Mouse (Mus musculus): ENCODE data around the gene Smpdl3b. TPM values are rescaled to one million over a fixed set of nuclear protein-coding genes. Genes with fewer than 3 reads are reported as not detected.
"Not testable (repeated sequence)": the region's sequence is repeated elsewhere in the genome, so short reads cannot be mapped to it uniquely, and the experiment has no call there.

Smpdl3b gene
- polyA plus RNA-seq, 1 experiment, result 2.3 TPM

DNA sequence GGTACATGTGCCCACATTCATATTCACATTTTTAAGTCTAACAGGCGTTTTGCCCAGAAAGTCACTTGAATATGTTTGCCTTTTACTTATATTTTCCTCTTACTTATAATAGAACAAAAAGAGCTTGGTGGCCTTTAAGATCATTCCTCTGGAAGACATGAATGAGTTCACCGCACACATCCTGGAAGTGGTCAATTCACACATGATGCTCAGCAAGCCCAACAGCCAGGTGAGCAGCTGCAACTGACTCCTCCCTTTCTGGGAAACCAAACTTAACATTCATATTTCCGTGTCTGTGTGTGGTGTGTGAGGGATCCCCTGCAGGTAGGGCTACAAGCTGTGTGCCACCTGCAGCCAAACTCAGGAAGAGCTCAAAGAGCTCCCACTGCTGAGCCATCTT is 17.9 kb upstream of the Smpdl3b start:
- no peak for DNase-seq
- H3K27me3 ChIP-seq (ENCODE audit: control insufficient read depth, insufficient read depth, low read length), result no peaks in the 10 kb centered on the region
- H3K36me3 ChIP-seq (ENCODE audit: control insufficient read depth, insufficient read depth, low read length), result peaks cover 77% of the 10 kb centered on the region
- no peaks in the 10 kb centered on the region for H3K4me1 ChIP-seq (replicated peaks; ENCODE audit: control insufficient read depth, insufficient read depth, low read length)
- H3K27ac ChIP-seq (ENCODE audit: control insufficient read depth, insufficient read depth, low read length), result no peak overlapping the region
- no peak overlapping the region for H3K4me3 ChIP-seq (ENCODE audit: control insufficient read depth, insufficient read depth, low read length)
- 55% methylated on average over 3 of the region's 3 CpGs for WGBS
- TF ChIP-seq POLR2A (IDR thresholded peaks at IDR 0.05; ENCODE audit: control insufficient read depth, extremely low read depth, insufficient read depth, low read length, poor library complexity), result no peak
- no peak for TF ChIP-seq CTCF (IDR thresholded peaks at IDR 0.05; ENCODE audit: borderline replicate concordance, control insufficient read depth, extremely low read depth, insufficient read depth, low read length, poor library complexity)

DNA sequence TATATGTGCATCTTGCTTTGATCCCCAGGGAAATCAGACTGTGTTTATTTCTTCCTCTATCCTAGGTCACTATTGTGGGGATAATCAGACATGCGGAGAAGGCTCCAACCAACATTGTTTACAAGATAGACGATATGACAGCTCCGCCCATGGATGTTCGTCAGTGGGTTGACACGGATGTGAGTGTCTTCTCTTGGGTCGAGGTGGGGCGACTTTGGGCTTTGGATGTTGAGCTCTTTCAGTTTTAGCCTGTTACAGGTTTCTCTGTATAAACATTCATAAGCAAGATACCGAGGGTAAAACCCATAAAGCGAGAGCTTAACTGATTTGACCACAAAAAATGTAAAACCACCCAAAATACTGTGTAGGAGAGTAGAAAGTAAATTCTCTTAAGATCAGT is 14.7 kb upstream of the Smpdl3b start:
- H3K27ac ChIP-seq (ENCODE audit: control insufficient read depth, insufficient read depth, low read length), result no peak overlapping the region

DNA sequence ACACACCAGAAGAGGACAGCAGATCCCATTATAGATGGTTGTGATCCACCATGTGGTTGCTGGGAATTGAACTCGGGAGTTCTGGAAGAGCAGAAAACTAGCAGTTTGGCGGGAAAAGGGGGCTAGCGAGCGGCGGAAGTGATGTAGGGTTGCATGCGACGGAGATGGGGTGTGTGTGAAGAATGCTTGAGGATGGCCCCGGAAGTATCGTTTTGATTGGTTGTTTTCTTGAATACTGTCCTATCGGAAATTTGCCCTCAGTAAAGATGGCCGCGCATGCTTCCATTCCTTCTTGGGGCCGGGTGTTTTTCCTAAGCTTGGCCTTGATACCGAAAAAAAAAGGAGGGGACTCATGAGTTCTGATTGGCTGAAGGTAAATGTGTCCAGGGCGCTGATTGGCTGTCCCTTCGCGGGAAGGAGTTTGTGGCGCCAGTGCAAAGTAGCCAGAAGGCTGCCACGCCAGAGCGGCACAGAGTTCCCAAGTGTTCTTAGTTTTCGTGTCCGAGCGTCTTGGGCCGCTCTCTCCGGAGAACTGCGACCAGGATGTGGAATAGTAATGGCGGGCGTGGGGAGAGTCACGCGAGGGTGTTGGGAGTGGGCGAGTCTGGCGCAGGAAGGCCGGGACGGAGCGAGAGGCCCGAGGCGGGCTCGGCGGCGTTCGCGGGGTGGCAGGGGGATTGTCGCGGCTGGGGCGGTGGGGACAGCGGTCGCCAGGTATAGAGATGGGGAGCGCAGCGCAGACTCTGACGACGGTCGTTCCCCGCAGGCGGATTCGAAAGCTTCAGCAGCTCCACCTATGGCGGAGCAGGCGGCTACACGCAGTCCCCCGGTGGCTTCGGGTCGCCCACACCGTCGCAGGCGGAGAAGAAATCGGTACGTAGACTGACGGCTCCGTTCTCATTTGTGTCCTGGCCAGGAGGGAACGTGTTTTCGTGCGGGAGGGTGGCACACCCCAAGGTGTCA is 11.1 kb upstream of the Smpdl3b start, which contains the start of gene Rpa2:
Rpa2 (plus strand) TSS at position 419 of the 963 bp plus-strand sequence.
- no peaks in the 10 kb centered on the region for H3K27me3 ChIP-seq (ENCODE audit: control insufficient read depth, insufficient read depth, low read length)
- WGBS, result under 1% methylated on average over 71 of the region's 71 CpGs
- H3K36me3 ChIP-seq (ENCODE audit: control insufficient read depth, insufficient read depth, low read length), result peaks cover 20% of the 10 kb centered on the region
- H3K4me1 ChIP-seq (replicated peaks; ENCODE audit: control insufficient read depth, insufficient read depth, low read length), result peaks cover 6% of the 10 kb centered on the region; the same call in 1 of the 2 replicates
- no peak within 1 kb of the TSS for H3K27ac ChIP-seq (ENCODE audit: control insufficient read depth, insufficient read depth, low read length)
- peak within 1 kb of the TSS; percentile 92 for H3K4me3 ChIP-seq (ENCODE audit: control insufficient read depth, insufficient read depth, low read length)
- TF ChIP-seq POLR2A (IDR thresholded peaks at IDR 0.05; ENCODE audit: control insufficient read depth, extremely low read depth, insufficient read depth, low read length, poor library complexity) (peak; percentile 63; the same call in 1 of the 2 replicates), CTCF (IDR thresholded peaks at IDR 0.05; ENCODE audit: borderline replicate concordance, control insufficient read depth, extremely low read depth, insufficient read depth, low read length, poor library complexity) (0 out of 2 replicates have a peak, but pooled peaks have one; percentile 24)
- peak; percentile 99 for DNase-seq

More for the DNA sequence above, 14.7 kb upstream of the Smpdl3b start:
- Histone ChIP-seq H3K36me3 (ENCODE audit: control insufficient read depth, insufficient read depth, low read length) (peaks cover 53% of the 10 kb centered on the region), H3K4me1 (replicated peaks; ENCODE audit: control insufficient read depth, insufficient read depth, low read length) (peaks cover 6% of the 10 kb centered on the region; the same call in 1 of the 2 replicates), H3K4me3 (ENCODE audit: control insufficient read depth, insufficient read depth, low read length) (no peak overlapping the region), H3K27me3 (ENCODE audit: control insufficient read depth, insufficient read depth, low read length) (no peaks in the 10 kb centered on the region)
- TF ChIP-seq CTCF (IDR thresholded peaks at IDR 0.05; ENCODE audit: borderline replicate concordance, control insufficient read depth, extremely low read depth, insufficient read depth, low read length, poor library complexity) (no peak), POLR2A (IDR thresholded peaks at IDR 0.05; ENCODE audit: control insufficient read depth, extremely low read depth, insufficient read depth, low read length, poor library complexity) (no peak)
- WGBS, result 95% methylated on average over 9 of the region's 9 CpGs
- DNase-seq, result no peak

DNA sequence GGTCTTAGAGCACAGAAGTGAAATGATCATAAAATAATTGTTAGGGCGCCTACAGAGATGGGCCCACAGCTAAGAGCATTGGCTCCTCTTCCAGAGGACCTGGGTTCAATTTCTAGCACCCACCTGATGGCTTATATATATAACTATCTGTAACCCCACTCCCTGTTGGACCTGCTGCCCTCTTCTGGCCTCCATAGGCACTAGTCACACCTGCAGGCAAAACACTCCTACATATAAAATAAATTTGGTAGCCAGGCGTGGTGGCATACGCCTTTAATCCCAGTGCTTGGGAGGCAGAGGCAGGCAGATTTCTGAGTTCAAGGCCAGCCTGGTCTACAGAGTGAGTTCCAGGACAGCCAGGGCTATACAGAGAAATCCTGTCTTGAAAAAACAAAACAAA is 6.1 kb upstream of the Smpdl3b start:
- H3K27me3 ChIP-seq (ENCODE audit: control insufficient read depth, insufficient read depth, low read length); H3K4me1 ChIP-seq (replicated peaks; ENCODE audit: control insufficient read depth, insufficient read depth, low read length); H3K27ac ChIP-seq (ENCODE audit: control insufficient read depth, insufficient read depth, low read length); DNase-seq; H3K4me3 ChIP-seq (ENCODE audit: control insufficient read depth, insufficient read depth, low read length); H3K36me3 ChIP-seq (ENCODE audit: control insufficient read depth, insufficient read depth, low read length): not testable (repeated sequence)
- 96% methylated on average over 3 of the region's 3 CpGs for WGBS

DNA sequence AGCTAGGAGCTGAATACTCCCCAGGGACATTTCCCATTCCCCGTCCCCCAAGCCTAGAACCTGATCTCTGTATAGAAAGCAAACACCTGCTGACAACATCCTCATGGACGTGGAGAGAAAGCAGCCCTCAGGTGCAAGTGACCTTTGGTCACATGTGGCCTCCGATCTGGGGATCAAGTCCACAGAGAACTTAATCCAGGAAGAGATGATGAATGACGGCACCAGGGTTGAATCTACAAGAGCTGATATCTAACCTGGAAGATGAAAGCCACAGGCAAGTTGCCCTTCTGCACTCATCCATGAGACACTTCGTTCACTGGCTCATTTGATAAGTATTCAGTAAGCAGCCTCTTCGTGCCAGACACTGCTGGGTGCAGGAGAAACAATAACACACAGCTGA is 5.5 kb upstream of the Smpdl3b start:
- Histone ChIP-seq H3K27me3 (ENCODE audit: control insufficient read depth, insufficient read depth, low read length) (no peaks in the 10 kb centered on the region; the same call in 1 of the 2 replicates), H3K4me3 (ENCODE audit: control insufficient read depth, insufficient read depth, low read length) (no peak overlapping the region), H3K4me1 (replicated peaks; ENCODE audit: control insufficient read depth, insufficient read depth, low read length) (no peaks in the 10 kb centered on the region), H3K36me3 (ENCODE audit: control insufficient read depth, insufficient read depth, low read length) (no peaks in the 10 kb centered on the region), H3K27ac (ENCODE audit: control insufficient read depth, insufficient read depth, low read length) (no peak overlapping the region)
- WGBS, result 93% methylated on average over 6 of the region's 6 CpGs
- TF ChIP-seq CTCF (IDR thresholded peaks at IDR 0.05; ENCODE audit: borderline replicate concordance, control insufficient read depth, extremely low read depth, insufficient read depth, low read length, poor library complexity) (no peak), POLR2A (IDR thresholded peaks at IDR 0.05; ENCODE audit: control insufficient read depth, extremely low read depth, insufficient read depth, low read length, poor library complexity) (no peak)
- DNase-seq, result no peak

DNA sequence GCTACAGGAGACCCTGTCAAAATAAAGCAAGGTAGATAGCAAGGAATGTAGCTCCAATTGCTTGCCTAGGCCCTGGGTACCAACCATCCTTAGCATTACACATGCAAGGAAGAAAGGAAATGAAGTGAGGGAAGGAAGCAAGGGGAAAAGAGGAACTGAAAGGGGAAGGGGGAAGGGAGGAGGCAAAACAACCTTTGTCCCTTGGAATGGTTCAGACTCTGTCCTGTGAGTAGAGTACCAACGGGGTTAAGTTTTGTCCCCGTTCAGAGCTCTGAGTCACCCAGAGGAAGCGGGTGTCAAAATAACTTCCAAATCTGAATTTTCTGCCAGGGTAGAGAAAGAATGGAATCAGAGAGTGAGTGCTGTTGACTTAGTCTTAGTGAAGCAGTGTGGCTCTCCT is 3.2 kb upstream of the Smpdl3b start:
- Histone ChIP-seq H3K4me3 (ENCODE audit: control insufficient read depth, insufficient read depth, low read length) (no peak overlapping the region), H3K27ac (ENCODE audit: control insufficient read depth, insufficient read depth, low read length) (no peak overlapping the region), H3K4me1 (replicated peaks; ENCODE audit: control insufficient read depth, insufficient read depth, low read length) (peaks cover 4% of the 10 kb centered on the region; the same call in 1 of the 2 replicates), H3K36me3 (ENCODE audit: control insufficient read depth, insufficient read depth, low read length) (no peaks in the 10 kb centered on the region), H3K27me3 (ENCODE audit: control insufficient read depth, insufficient read depth, low read length) (no peaks in the 10 kb centered on the region; the same call in 1 of the 2 replicates)
- TF ChIP-seq POLR2A (IDR thresholded peaks at IDR 0.05; ENCODE audit: control insufficient read depth, extremely low read depth, insufficient read depth, low read length, poor library complexity) (no peak), CTCF (IDR thresholded peaks at IDR 0.05; ENCODE audit: borderline replicate concordance, control insufficient read depth, extremely low read depth, insufficient read depth, low read length, poor library complexity) (no peak)
- no peak for DNase-seq
- WGBS, result 44% methylated on average over 3 of the region's 3 CpGs
